ENCODE assay signal across 13 mouse cellular contexts in the genomic region with DNA sequence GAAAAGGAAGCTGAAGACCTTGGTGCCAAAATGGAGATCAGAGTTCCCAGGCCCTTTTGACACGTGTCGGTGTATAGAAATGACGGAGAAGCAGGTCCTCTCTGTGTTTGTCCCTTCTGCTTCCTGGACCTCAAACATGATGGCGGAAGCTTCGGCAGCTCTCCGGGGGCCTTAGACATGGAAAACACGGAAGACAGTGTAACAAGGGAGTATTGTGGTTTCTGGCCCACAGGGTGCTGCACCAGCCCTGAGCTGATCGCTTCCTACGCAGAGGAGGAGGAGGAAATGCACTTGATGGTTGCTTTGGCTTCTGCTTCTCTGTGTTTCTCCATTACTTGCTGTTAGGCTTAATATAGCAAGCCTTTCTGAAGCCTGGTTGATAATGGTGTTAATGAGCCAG. TPM values are rescaled to one million over a fixed set of nuclear protein-coding genes. Genes with fewer than 3 reads are reported as not detected.
DNase-seq lines count a peak whose midpoint lies in the region; ATAC-seq and TF ChIP-seq lines count a peak whose summit lies in the region.
"Had no signal": no experiment of that assay in that cellular context is flagged by ENCODE, and none has a peak within 500 bp of the region (broad histone marks: within the 10 kb centered on the region; RNA-seq: fewer than 3 reads in every experiment).

No protein-coding gene starts in this region.

- no peak overlapping the region for H3K4me3 ChIP-seq in lung, adult 2 months (replicated peaks; ENCODE audit: extremely low read depth, low read depth, low read length)
- H3K4me3 ChIP-seq: heart, embryonic 13.5 days; left cerebral cortex, adult 2 months had no signal

- WGBS in lung, adult 2 months, result 60% methylated on average over 9 of the region's 9 CpGs

- TF ChIP-seq CTCF in lung, adult 2 months (IDR thresholded peaks at IDR 0.05; ENCODE audit: insufficient read depth, low read length), result no peak

- peak; percentile 72 for ATAC-seq in granulocyte monocyte progenitor cell, adult 5-6 weeks (replicated peaks; ENCODE audit: poor library complexity, severe bottlenecking)
- ATAC-seq in neutrophil, adult 5-6 weeks (ENCODE audit: extremely low read depth, insufficient number of reproducible peaks, low FRiP score, poor library complexity, severe bottlenecking), result peak; percentile 34
- ATAC-seq: midbrain, embryonic 16.5 days had no signal

- no peak for TF ChIP-seq POLR2A in lung, adult 2 months (IDR thresholded peaks at IDR 0.05; ENCODE audit: borderline replicate concordance, extremely low read depth, low read depth, low read length)

- DNase-seq in lung, adult 18-20 months, result peak; percentile 41 to 44
- DNase-seq in lung, adult 2 months, result no peak
- peak; percentile 70 for DNase-seq in T-cell, adult 2 months (ENCODE audit: low spot score)
- no peak for DNase-seq in right cerebral cortex, adult 18-20 months
- DNase-seq in left cerebral cortex, adult 11 months (ENCODE audit: low spot score), result no peak
- DNase-seq in adipocyte (ENCODE audit: low spot score), result no peak
- DNase-seq: kidney, postnatal 14 days; right cerebral cortex, postnatal 4 days had no signal

- H3K4me1 ChIP-seq in lung, adult 2 months (ENCODE audit: control insufficient read depth, insufficient read depth, low read length), result no peaks in the 10 kb centered on the region
- H3K4me1 ChIP-seq: heart, embryonic 13.5 days had no signal

RNA-seq across cellular contexts. Expression of gene Psen2, which starts 32.9 kb away (rescaled TPM):
- polyA plus RNA-seq in lung, adult 2 months (2012; rRNA removed), result 70.0 and 74.4 TPM in 2 replicates
- 25.5 and 27.9 TPM in 2 replicates for total RNA-seq in granulocyte monocyte progenitor cell, adult 5-6 weeks (2014; fragmentation: Nextera tagmentation)
- total RNA-seq in granulocyte monocyte progenitor cell, adult 5-6 weeks (2017), result 19.6 and 24.5 TPM in 2 replicates
- 66.0 and 74.3 TPM in 2 replicates for total RNA-seq in neutrophil, adult 5-6 weeks (2017)

RNA-seq across cellular contexts. Expression of gene Itpkb, which starts 34.2 kb away (rescaled TPM):
- polyA plus RNA-seq in lung, adult 2 months (2012; rRNA removed), result 51.3 and 55.6 TPM in 2 replicates
- 18.7 and 19.6 TPM in 2 replicates for total RNA-seq in granulocyte monocyte progenitor cell, adult 5-6 weeks (2014; fragmentation: Nextera tagmentation)
- 9.6 and 13.3 TPM in 2 replicates for total RNA-seq in granulocyte monocyte progenitor cell, adult 5-6 weeks (2017)
- 64.6 and 68.5 TPM in 2 replicates for total RNA-seq in neutrophil, adult 5-6 weeks (2017)

Comparison
In these comparisons a context has a peak if more than half of its experiments do, and no peak if none do; other contexts are left out.
1. DNase-seq: peak in lung, adult 18-20 months (2 of 2) and T-cell, adult 2 months (single experiment); none in lung, adult 2 months (single experiment), right cerebral cortex, adult 18-20 months (single experiment), left cerebral cortex, adult 11 months (single experiment) and adipocyte (single experiment).